Mouse (Mus musculus) cerebellum, adult 2 months (tissue): ENCODE measurements around the gene Usp31.

Experiments
- CTCF ChIP-seq: fragments of 200-500 bp; IDR thresholded peaks from 2 replicates; pipeline ENCODE4 v1.5.1; 2011; ENCODE audit warnings: low read depth, mild to moderate bottlenecking, control low read depth, low read length, moderate library complexity, borderline replicate concordance; ENCODE audit not compliant: insufficient read depth
- POLR2A ChIP-seq: fragments of 200-500 bp; IDR thresholded peaks from 2 replicates; pipeline ENCODE4 v1.6.1; 2011; ENCODE audit warnings: low read length, control low read depth, borderline replicate concordance; ENCODE audit not compliant: insufficient read depth

GRCm38 (mm10) chr7:121685140-121685984 lies 21.7 kb downstream of the Usp31 start:
- TF ChIP-seq CTCF, result no peak
- TF ChIP-seq POLR2A, result no peak
